Mouse (Mus musculus) neural tube, embryonic 11.5 days (tissue): Measurements from ENCODE around the gene Ncr1. TPM values are rescaled to one million over a fixed set of nuclear protein-coding genes. Genes with fewer than 3 reads are reported as not detected.
"Not testable (repeated sequence)": the region's sequence is repeated elsewhere in the genome, so short reads cannot be mapped to it uniquely, and the experiment has no call there.

Experiments used
- ATAC-seq: fragments of 200-750 bp; cut with Nextera tagmentation; 2 replicates; pipeline ENCODE4 v1.8.0; 2017; ENCODE audit warnings: moderate number of reproducible peaks, mild to moderate bottlenecking, moderate TSS enrichment, moderate library complexity; ENCODE audit not compliant: insufficient read depth, low FRiP score, low TSS enrichment
- DNase-seq: peaks from one replicate; pipeline ENCODE4 v3.0.0-alpha.2; 2015; ENCODE audit warnings: low spot score
- H3K27ac ChIP-seq: fragments of 300-500 bp; sonication (generic); 2 replicates; pipeline ENCODE4 v1.5.1; 2014; ENCODE audit warnings: low read depth, mild to moderate bottlenecking, low read length
- H3K27me3 ChIP-seq: fragments of 300-500 bp; sonication (generic); 2 replicates; pipeline ENCODE4 v1.6.1; 2014; ENCODE audit warnings: mild to moderate bottlenecking, low read length, mixed read lengths; ENCODE audit not compliant: control insufficient read depth, insufficient read depth
- H3K36me3 ChIP-seq: fragments of 300-500 bp; sonication (generic); 2 replicates; pipeline ENCODE4 v1.6.1; 2014; ENCODE audit warnings: mild to moderate bottlenecking, low read length, moderate library complexity, mixed read lengths; ENCODE audit not compliant: control insufficient read depth, insufficient read depth
- H3K4me1 ChIP-seq: fragments of 300-500 bp; sonication (generic); 2 replicates; pipeline ENCODE4 v1.6.1; 2014; ENCODE audit warnings: low read length, mixed read lengths; ENCODE audit not compliant: control insufficient read depth, insufficient read depth
- H3K4me2 ChIP-seq: fragments of 300-500 bp; sonication (generic); 2 replicates; pipeline ENCODE4 v1.6.1; 2014; ENCODE audit warnings: low read depth, mild to moderate bottlenecking, moderate library complexity
- H3K4me3 ChIP-seq: fragments of 300-500 bp; sonication (generic); 2 replicates; pipeline ENCODE4 v1.5.1; 2014; ENCODE audit warnings: low read depth, low read length
- H3K9ac ChIP-seq: fragments of 300-500 bp; sonication (generic); 2 replicates; pipeline ENCODE4 v1.6.1; 2014; ENCODE audit warnings: mild to moderate bottlenecking, low read length
- H3K9me3 ChIP-seq: fragments of 300-500 bp; sonication (generic); 2 replicates; pipeline ENCODE4 v1.6.1; 2016; ENCODE audit warnings: low read length; ENCODE audit not compliant: control insufficient read depth
- WGBS: fragments of 180-500 bp; shearing (Covaris S2); extraction: QIAGEN DNeasy Blood & Tissue Kit; methylation state at CpG from one replicate; pipeline ENCODE4 v1.1.7; 2014; 5-methylcytosine and 5-hydroxymethylcytosine counted together
- polyA plus RNA-seq: library from polyadenylated mRNA; unstranded; fragments of >200 nt; fragmentation: Nextera tagmentation; extraction: Ambion mirVana; gene quantifications from 2 replicates; pipeline ENCODE4 v1.2.1, GENCODE M21; 2014

The Ncr1 gene
- polyA plus RNA-seq: not detected in 2 replicates

DNA sequence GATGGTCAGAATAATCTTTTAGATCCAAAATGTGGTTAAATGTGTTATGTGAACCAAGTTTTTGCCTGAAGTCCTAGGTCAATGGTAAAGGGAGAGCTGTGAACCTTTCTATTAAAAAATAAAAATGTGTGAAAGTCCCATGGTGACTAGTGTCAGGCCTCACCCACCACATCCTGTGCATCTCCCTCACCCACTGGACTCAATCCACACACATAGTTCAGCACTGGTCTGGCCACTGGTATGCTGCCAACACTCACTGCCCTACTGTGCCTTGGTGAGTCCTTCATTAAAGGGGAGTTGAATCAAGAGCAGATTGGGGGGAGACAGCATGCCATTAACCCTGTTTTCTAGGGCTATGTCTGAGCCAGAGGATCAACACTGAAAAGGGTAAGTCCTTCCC, at the start of gene Ncr1:
Gene Ncr1 (plus strand): TSS at position 216 of the 400 bp plus-strand sequence.
- H3K9me3 ChIP-seq: no peaks in the 10 kb centered on the region
- H3K27me3 ChIP-seq: no peaks in the 10 kb centered on the region
- H3K27ac ChIP-seq: no peak within 1 kb of the TSS
- DNase-seq: no peak
- ATAC-seq: no peak
- H3K4me3 ChIP-seq: no peak within 1 kb of the TSS
- no peaks in the 10 kb centered on the region for H3K4me1 ChIP-seq
- H3K4me2 ChIP-seq: no peak within 1 kb of the TSS
- no peak within 1 kb of the TSS for H3K9ac ChIP-seq
- no peaks in the 10 kb centered on the region for H3K36me3 ChIP-seq

DNA sequence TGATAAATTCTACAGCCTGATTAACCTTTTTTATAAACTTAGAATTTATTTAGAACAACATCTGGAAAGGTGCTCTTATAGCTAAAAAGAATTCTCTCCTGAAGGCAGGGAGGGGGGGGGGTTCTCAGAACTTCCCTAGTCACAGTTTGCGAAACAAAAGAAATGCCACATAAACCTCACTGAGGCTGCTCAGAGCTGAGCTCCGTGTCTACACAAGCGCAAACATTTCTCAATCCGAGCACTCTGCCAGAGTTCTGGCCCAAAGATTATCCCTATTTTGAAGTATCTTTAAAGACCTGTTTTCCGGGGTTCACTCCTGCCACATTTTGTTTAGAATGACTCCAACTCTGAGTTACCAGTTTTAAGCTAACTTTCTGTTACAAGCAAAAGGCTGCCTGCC, 44.9 kb upstream of the Ncr1 start:
- ATAC-seq (no peak), DNase-seq (no peak)
- Histone ChIP-seq H3K9me3 (no peaks in the 10 kb centered on the region; the same call in 1 of the 2 replicates), H3K27me3 (no peaks in the 10 kb centered on the region), H3K9ac (no peak overlapping the region), H3K36me3 (no peaks in the 10 kb centered on the region), H3K4me3 (no peak overlapping the region), H3K27ac (no peak overlapping the region), H3K4me1 (no peaks in the 10 kb centered on the region), H3K4me2 (no peak overlapping the region)
- 79% methylated on average over 5 of the region's 5 CpGs for WGBS

DNA sequence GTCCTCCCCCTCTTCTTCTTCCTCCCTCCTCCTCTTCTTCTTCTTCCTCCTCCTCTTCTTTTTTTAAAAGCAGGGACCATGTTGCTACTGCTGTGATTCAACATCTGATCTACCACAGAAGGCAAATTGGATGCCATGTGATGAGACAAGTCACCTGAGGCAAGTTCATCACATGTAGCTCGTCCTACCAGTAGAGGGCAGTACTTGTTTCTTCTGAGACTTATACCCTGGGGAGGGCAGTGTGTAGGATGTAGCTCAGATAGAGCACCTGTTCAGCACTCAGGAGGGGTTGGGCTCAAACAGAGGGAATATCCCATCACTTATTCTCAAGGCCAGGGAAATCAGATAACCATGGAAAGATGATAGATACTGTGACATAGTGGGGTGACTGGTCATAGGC, 40.3 kb upstream of the Ncr1 start:
- no peaks in the 10 kb centered on the region for H3K27me3 ChIP-seq
- ATAC-seq (no peak), DNase-seq (no peak)
- H3K9me3 ChIP-seq: no peaks in the 10 kb centered on the region; the same call in 1 of the 2 replicates
- WGBS: 58% methylated on average over 1 of the region's 1 CpGs
- no peak overlapping the region for H3K4me3 ChIP-seq
- no peaks in the 10 kb centered on the region for H3K4me1 ChIP-seq
- H3K4me2 ChIP-seq: no peak overlapping the region
- H3K27ac ChIP-seq: no peak overlapping the region
- H3K9ac ChIP-seq: no peak overlapping the region
- no peaks in the 10 kb centered on the region for H3K36me3 ChIP-seq

DNA sequence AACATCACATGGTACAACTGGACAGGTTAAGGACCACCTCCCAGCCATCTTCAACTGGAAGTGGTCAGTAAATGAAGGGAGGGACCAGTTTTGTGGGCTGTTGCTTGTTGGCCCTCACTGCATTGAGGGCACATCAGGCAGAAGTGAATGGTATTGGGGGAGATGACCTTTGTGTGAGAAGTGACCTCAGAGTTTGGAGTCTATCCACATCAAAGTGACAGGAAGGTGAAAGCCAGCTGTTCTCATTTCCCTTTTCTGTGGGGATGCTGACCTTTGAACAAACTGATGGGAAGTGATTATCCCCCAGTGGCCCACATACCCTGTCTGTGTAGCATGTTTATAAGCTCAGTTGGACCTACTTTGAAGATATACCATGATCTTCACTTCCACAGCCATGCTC, 37.4 kb upstream of the Ncr1 start:
- Histone ChIP-seq H3K9ac (no peak overlapping the region), H3K4me2 (no peak overlapping the region), H3K9me3 (no peaks in the 10 kb centered on the region), H3K36me3 (no peaks in the 10 kb centered on the region), H3K27ac (no peak overlapping the region), H3K4me1 (no peaks in the 10 kb centered on the region), H3K4me3 (no peak overlapping the region), H3K27me3 (no peaks in the 10 kb centered on the region)
- ATAC-seq: no peak
- DNase-seq: no peak

GRCm38 (mm10) chr7:4303457-4303856, 34.1 kb upstream of the Ncr1 start:
- Histone ChIP-seq H3K9ac (no peak overlapping the region), H3K4me1 (no peaks in the 10 kb centered on the region), H3K4me3 (no peak overlapping the region), H3K9me3 (no peaks in the 10 kb centered on the region), H3K36me3 (no peaks in the 10 kb centered on the region), H3K27me3 (no peaks in the 10 kb centered on the region), H3K27ac (no peak overlapping the region), H3K4me2 (no peak overlapping the region)
- ATAC-seq: no peak
- WGBS: 90% methylated on average over 1 of the region's 1 CpGs
- DNase-seq: no peak

DNA sequence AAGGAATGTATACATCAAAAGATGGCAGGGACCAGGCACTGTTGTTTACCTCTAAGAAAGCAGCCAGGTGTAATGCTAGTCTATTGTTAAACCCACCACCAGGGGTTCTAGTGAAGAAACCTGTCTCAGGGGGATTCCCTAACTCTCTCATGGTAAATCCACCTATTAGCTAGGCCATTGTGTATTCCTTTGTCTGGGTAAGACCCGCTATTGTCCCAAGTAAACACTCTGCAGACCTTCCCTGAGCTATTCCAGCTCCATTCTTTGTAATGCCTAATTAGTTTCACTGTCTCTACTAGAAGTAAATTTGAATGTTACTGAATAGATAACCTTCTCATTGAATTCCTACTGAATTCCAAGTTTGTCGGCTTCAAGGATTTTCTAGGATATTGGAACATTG, 24.4 kb upstream of the Ncr1 start:
- not testable (repeated sequence) for H3K4me1 ChIP-seq, H3K9me3 ChIP-seq, H3K4me2 ChIP-seq, H3K27me3 ChIP-seq, H3K4me3 ChIP-seq, H3K9ac ChIP-seq, ATAC-seq, DNase-seq, H3K36me3 ChIP-seq, H3K27ac ChIP-seq
- 88% methylated on average over 2 of the region's 2 CpGs for WGBS

- H3K4me3 ChIP-seq, H3K27me3 ChIP-seq, DNase-seq, H3K4me2 ChIP-seq, ATAC-seq, H3K9me3 ChIP-seq, H3K27ac ChIP-seq, H3K36me3 ChIP-seq, H3K4me1 ChIP-seq, H3K9ac ChIP-seq: not testable (repeated sequence)
- WGBS: 85% methylated on average over 3 of the region's 3 CpGs
Measured at GRCm38 (mm10) chr7:4313531-4313930, 24.0 kb upstream of the Ncr1 start.

DNA sequence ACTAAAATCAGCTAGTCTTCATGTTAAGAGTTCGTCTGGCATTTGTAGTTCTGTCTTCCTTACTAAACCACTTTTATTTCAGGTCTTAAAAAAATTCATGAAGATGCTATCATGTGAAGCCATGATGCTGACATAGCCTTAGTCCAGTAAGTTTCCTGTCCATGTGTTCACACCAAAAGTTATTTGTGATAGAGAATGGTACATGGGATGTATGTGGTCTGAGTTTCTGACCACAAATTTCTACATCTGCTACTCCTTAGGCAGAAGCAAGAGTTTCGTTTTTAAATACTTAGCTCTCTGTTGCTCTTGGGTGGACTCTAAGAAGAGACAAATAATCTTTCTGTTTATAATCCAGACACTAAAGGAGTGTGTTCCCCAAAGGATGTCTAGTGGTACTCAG, 14.2 kb upstream of the Ncr1 start:
- no peak overlapping the region for H3K9ac ChIP-seq
- ATAC-seq: no peak
- WGBS: 80% methylated on average over 2 of the region's 2 CpGs

GRCm38 (mm10) chr7:4373521-4373920, 36.0 kb downstream of the Ncr1 start:
- H3K9me3 ChIP-seq: no peaks in the 10 kb centered on the region
- no peak overlapping the region for H3K27ac ChIP-seq
- no peak overlapping the region for H3K4me3 ChIP-seq
- H3K4me1 ChIP-seq: no peaks in the 10 kb centered on the region
- no peak for ATAC-seq
- DNase-seq: no peak
- no peaks in the 10 kb centered on the region for H3K36me3 ChIP-seq
- no peak overlapping the region for H3K9ac ChIP-seq
- H3K27me3 ChIP-seq: no peaks in the 10 kb centered on the region
- H3K4me2 ChIP-seq: no peak overlapping the region
- 83% methylated on average over 7 of the region's 7 CpGs for WGBS

More for the DNA sequence above, 14.2 kb upstream of the Ncr1 start:
- H3K9me3 ChIP-seq: no peaks in the 10 kb centered on the region
- H3K27me3 ChIP-seq: no peaks in the 10 kb centered on the region
- DNase-seq: no peak
- H3K27ac ChIP-seq: no peak overlapping the region
- H3K36me3 ChIP-seq: no peaks in the 10 kb centered on the region
- no peak overlapping the region for H3K4me3 ChIP-seq
- H3K4me1 ChIP-seq: no peaks in the 10 kb centered on the region
- no peak overlapping the region for H3K4me2 ChIP-seq
